Mouse (Mus musculus): Measurements from ENCODE around the gene Klf9.

- no peak for TF ChIP-seq CTCF (IDR thresholded peaks at IDR 0.05; ENCODE audit: insufficient read depth, low read depth, low read length)
- TF ChIP-seq POLR2A (IDR thresholded peaks at IDR 0.05; ENCODE audit: insufficient read depth, low read depth, low read length), result no peak
These were observed 62.6 kb downstream of the Klf9 start for GRCm38 (mm10) chr19:23203505-23204053.
